Mouse (Mus musculus): ENCODE data around the gene D230025D16Rik.
"Not testable (repeated sequence)": the region's sequence is repeated elsewhere in the genome, so short reads cannot be mapped to it uniquely, and the experiment has no call there.

The D230025D16Rik gene

DNA sequence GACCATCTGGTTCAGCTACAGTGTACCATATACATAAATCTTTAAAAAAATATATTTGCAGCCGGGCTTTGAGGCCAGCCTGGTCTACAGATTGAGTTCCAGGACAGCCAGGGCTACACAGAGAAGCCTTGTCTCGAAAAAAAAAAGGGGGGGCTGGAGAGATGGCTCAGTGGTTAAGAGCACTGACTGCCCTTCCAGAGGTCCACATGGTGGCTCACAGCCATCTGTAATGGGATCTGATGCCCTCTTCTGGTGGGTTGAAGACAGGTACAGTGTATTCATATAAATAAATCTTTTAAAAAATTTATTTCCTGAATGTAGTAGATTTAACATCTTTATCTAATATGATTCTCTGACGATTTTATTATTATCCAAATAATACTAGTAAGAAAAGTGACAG, 66.9 kb downstream of the D230025D16Rik start:
- DNase-seq (ENCODE audit: low spot score in 2 of 2): not testable (repeated sequence)

DNA sequence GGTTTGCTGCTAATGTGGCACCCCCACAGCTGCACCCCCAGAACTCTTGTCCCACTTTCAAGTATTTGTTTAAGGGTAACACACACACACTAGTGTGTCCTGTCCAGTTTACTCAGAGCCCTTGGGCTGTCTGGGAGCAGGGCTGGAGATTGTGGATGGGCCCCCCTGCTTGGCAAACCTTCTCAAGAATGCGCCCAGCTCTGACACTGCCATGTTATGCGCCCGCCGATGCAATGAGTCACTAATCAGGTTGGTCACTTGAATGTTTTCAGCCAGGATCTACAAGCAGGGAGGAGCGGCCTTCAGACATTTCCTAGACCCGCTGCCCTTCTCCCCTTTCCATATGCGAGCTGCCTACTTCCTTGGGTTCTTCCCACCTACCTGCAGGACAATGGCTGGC, 67.5 kb downstream of the D230025D16Rik start:
- DNase-seq (ENCODE audit: low spot score in 2 of 2): peak in 1 of 2 experiments; percentile 27

DNA sequence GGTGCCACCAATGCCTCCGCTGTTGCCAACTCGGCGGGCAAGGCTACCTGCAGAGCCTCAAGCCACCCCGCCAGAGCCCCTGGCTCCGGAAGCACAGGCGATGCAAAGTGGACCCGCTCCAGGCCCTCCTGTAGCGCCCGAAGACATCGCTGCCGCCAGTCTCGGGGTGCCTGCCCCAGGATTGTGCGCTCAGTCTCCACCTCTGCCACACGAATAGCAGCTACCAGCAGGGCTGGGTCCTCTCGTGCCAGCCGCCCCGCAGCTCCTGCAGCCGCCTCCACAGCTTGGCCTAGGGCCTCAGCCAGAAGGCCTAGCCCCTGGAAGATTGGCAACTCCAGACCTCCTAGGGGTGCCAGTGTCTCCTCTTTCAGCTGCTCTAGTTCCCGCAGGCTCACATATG, 68.5 kb downstream of the D230025D16Rik start:
- no peak for DNase-seq (ENCODE audit: low spot score in 2 of 2)

DNA sequence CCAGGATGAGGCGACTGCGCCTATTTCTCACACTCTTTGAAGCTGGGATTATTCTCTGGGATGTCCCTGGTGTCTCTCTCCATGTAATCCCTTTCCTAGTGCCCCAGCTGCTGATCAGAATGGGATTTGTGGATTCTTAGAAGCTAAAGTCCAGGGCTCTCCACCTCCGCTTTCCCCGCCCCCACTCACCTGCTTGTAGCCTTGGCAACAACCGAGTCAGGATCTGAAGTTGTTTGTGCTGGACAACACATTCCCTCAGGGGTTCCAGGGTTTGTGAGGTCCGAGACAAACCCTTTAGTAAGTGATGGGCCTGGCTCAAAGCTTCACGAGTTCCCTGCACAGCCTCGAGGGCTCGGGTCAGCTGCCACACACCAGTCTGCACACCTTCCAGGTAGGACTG, 69.8 kb downstream of the D230025D16Rik start:
- DNase-seq (ENCODE audit: low spot score in 2 of 2): peak in 1 of 2 experiments; percentile 26

GRCm38 (mm10) chr8:105295256-105295655, 70.3 kb downstream of the D230025D16Rik start:
- peak in 1 of 2 experiments; percentile 31 for DNase-seq (ENCODE audit: low spot score in 2 of 2)

DNA sequence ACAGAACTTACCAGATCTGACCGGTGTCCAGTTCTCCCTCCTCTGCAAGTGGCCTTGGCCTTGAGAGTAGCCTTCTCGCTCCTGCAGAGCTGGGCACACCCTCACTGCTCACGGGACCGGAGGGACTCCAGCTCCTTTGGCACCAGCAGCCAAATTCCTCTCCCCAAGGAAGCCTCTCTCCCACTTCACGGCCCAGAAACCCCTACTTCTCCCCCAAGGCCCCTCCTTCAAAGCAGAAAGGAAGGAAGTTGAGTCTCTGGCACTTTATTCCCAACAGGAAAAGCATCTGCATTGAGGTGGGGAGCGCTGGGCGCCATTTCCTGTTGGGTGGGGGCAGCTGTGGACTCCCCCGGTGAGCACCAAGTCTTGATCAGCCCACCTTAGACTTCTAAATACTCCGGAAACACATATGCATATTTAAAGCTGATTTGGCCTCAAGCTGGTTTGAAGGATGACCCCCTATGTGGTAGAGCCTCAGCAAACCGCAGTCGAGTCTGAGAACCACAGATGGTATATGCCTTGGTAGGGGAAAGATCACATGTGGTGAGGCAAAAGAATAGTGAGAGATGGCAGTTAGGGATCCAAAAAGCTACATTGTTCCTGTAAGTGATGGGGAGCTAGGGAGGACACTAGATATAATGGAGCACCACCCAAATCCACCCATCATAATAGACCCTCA, 71.1 kb downstream of the D230025D16Rik start, which contains the start of gene Exoc3l:
Gene Exoc3l, minus strand, starts transcription at position 207 of the 679 bp plus-strand sequence.
- no peak for DNase-seq (ENCODE audit: low spot score in 2 of 2)

DNA sequence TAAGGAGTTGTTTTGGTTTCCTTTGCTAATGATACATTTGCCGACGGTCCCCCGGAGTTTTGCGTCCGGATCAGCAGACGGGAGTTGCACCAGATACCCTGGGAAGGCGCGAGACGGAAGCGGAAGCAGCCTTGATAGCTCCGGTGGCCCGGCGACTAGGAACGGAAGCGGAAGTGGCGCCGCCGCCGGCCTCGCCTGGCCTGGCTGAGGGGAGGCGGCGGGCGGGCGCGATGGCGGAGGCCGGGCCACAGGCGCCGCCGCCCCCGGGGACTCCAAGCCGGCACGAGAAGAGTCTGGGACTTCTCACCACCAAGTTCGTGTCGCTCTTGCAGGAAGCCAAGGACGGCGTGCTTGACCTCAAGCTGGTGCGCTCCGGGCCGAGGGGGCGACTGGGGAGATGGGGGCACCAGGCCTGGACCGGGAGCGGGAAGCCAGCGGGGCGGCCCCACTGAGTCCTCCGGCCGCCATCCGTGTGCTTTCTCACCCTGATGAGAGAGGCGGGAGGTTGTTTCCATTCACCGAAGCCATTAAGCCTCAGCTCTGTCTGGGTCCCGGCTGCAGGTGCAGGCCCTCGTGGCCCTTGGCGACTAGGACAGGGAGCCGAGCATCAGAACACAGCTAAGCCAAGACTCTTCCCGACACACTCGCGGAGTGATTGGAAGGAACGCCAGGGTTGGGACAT, 72.7 kb downstream of the D230025D16Rik start, which contains the start of gene E2f4:
Gene E2f4, plus strand, starts transcription at position 153 of the 682 bp plus-strand sequence.
- peak; percentile 96 for DNase-seq (ENCODE audit: low spot score in 2 of 2)

DNA sequence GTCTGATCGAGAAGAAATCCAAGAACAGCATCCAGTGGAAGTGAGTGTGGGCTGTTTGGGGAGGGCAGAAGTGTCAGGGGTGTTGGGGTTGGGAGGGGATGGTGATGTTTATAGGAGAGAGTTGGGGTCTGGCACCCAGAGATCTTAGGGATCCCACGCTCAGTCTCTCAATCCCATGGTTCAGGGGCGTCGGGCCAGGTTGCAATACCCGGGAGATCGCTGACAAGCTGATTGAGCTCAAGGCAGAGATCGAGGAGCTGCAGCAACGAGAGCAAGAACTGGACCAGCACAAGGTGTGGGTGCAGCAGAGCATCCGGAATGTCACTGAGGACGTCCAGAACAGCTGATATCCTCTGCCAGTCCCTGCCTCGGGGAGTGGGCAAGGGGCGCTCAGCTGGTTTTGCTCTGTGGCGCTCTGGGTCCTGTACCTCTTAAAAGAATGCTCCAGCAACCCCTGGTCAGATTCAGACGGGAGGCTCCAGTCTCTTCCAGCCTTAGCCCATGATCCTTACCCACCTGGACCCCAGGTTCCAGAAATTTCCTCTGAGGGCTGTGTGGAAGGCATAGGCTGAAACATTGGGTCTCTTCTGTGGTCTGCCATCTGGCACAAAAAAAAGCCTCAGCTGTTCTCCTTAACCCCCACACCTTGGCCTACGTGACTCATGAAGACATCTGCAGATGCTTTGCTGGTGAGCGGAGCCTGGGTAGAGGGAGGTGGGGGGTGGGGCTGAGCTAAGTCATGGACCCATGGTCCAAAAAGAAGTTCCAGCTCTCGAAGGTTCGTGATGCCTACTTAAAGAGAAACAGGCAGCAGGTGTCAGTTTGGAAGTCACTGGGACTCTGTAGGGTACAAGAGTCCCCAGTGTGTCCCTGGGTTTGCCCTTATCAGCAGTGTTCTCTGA, 73.7 kb downstream of the D230025D16Rik start:
- no peak for DNase-seq (ENCODE audit: low spot score in 2 of 2)

DNA sequence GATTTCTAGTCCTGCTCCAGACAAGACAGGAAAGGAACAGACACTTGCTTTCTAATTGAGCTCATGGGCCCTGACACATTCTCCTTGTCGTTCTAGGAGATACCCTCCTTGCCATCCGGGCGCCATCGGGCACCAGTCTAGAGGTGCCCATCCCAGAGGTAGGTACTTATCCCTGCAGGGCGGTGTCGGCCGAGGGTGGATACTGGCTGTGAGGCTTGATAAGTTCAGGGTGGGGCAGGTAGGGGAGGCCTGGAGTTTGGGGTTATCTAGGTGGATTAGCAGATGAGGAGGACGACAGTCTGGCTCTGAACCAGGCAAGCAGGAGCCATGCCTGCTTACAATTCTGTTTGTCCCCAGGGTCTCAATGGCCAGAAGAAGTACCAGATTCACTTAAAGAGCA, 75.0 kb downstream of the D230025D16Rik start:
- DNase-seq (ENCODE audit: low spot score in 2 of 2): no peak
